Mouse (Mus musculus) MEL (cell line): ENCODE results near the gene Flvcr1.

Experiments used
- CHD2 ChIP-seq: IDR thresholded peaks from 2 replicates; pipeline ENCODE4 v1.6.1; 2011; ENCODE audit warnings: low read length, improper control_type of control experiment
- CTCF ChIP-seq, 3 experiments: IDR thresholded peaks in 2 of 3; conservative IDR thresholded peaks in 1 of 3; 2 replicates each; pipeline ENCODE4 v1.5.1; 2011 to 2012; ENCODE audit warnings: low read length in 3 of 3, low read depth in 2 of 3, mild to moderate bottlenecking in 2 of 3, improper control_type of control experiment in 1 of 3, inconsistent platforms in 1 of 3, mixed read lengths in 1 of 3, moderate library complexity in 1 of 3; ENCODE audit not compliant: control insufficient read depth in 1 of 3, insufficient read depth in 1 of 3, poor library complexity in 1 of 3, severe bottlenecking in 1 of 3
- ETS1 ChIP-seq: IDR thresholded peaks from 2 replicates; pipeline ENCODE4 v1.6.1; 2012; ENCODE audit warnings: low read depth, mild to moderate bottlenecking, inconsistent platforms, low read length, improper control_type of control experiment, moderate library complexity
- HCFC1 ChIP-seq: IDR thresholded peaks from 2 replicates; pipeline ENCODE4 v1.6.1; 2012; ENCODE audit warnings: low read depth, mild to moderate bottlenecking, inconsistent platforms, low read length, improper control_type of control experiment, moderate library complexity
- POLR2A ChIP-seq, 2 experiments: IDR thresholded peaks; 2 replicates each; pipeline ENCODE4 v1.6.1; 2011 to 2012; ENCODE audit warnings: low read length in 2 of 2, mild to moderate bottlenecking in 2 of 2, control low read depth in 1 of 2, improper control_type of control experiment in 1 of 2, low read depth in 1 of 2, moderate library complexity in 1 of 2; ENCODE audit not compliant: control insufficient read depth in 1 of 2, insufficient read depth in 1 of 2, poor library complexity in 1 of 2
- TAL1 ChIP-seq: IDR thresholded peaks from 2 replicates; pipeline ENCODE4 v1.6.1; 2012; ENCODE audit warnings: mild to moderate bottlenecking, inconsistent platforms, low read length, moderate library complexity, mixed read lengths
- USF2 ChIP-seq, 2 experiments: IDR thresholded peaks; 2 replicates each; pipeline ENCODE4 v1.6.1; 2011 to 2012; ENCODE audit warnings: improper control_type of control experiment in 2 of 2, low read length in 2 of 2, borderline replicate concordance in 1 of 2, inconsistent platforms in 1 of 2, low read depth in 1 of 2, mild to moderate bottlenecking in 1 of 2; ENCODE audit not compliant: insufficient read depth in 1 of 2

DNA sequence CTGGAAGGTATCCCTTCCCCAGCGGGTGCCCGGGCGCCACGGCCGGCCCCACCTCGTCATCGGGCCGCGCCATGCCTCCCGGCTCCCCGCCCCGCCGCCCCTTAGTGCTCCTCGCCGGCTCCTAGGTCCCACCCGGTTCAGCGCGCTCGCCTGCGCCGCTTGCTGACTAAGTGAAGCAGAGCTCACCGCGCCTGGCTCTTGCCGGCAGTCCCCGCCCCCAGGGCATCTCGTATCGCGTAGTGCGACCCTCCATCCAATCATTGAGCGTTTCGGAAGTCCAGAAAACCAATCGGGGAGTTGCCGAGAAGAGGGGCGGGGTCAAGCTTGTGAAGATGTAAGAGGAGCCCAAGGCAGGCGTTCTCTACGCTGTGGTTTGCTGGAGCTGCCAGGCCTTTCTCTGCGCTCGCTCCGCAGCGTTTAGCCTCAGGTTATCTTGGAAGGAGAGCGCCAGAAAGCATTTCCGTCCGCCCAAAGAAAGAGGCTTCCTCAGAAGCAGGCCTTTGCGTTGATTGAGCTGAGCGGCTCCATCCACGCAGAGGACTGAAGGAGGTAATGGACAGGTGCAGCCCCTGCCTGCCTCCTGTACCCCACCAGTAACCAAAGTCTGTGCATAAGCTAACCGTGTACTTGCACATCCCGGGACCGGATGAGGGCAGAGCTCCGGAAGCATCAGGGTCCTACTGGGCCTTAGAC lies at the start of gene Flvcr1:
- TF ChIP-seq CHD2: no peak
- TF ChIP-seq HCFC1: peak; percentile 75
- TF ChIP-seq TAL1: no peak
- TF ChIP-seq CTCF (IDR thresholded peaks at IDR 0.05 in 2 of 3, conservative IDR thresholded peaks at IDR 0.05 in 1 of 3; ENCODE audit: control insufficient read depth in 1 of 3, insufficient read depth in 1 of 3, low read depth in 2 of 3, low read length in 3 of 3, poor library complexity in 1 of 3, severe bottlenecking in 1 of 3): peak in 2 of 3 experiments; percentile 3 to 17; a peak in 1 of 6 replicates
- TF ChIP-seq POLR2A (IDR thresholded peaks at IDR 0.05; ENCODE audit: control insufficient read depth in 1 of 2, insufficient read depth in 1 of 2, low read depth in 1 of 2, low read length in 2 of 2, poor library complexity in 1 of 2): peak; percentile 95
- no peak for TF ChIP-seq USF2 (IDR thresholded peaks at IDR 0.05; ENCODE audit: borderline replicate concordance in 1 of 2, insufficient read depth in 1 of 2, low read depth in 1 of 2, low read length in 2 of 2)
- TF ChIP-seq ETS1: no peak; the same call in 1 of the 2 replicates
